Mouse (Mus musculus) heart, postnatal 4 days (tissue): ENCODE measurements around the gene Bicral. TPM values are rescaled to one million over a fixed set of nuclear protein-coding genes. Genes with fewer than 3 reads are reported as not detected.

Source experiments
- DNase-seq: peaks from one replicate; pipeline ENCODE4 v3.0.0; 2021
- total RNA-seq, 2 experiments: library from RNA; stranded (reverse); gene quantifications; 2 replicates each; pipeline ENCODE4 v1.2.3; 2021

The Bicral gene
- 10 to 100 TPM; 11.8 to 14.0 TPM for total RNA-seq

DNA sequence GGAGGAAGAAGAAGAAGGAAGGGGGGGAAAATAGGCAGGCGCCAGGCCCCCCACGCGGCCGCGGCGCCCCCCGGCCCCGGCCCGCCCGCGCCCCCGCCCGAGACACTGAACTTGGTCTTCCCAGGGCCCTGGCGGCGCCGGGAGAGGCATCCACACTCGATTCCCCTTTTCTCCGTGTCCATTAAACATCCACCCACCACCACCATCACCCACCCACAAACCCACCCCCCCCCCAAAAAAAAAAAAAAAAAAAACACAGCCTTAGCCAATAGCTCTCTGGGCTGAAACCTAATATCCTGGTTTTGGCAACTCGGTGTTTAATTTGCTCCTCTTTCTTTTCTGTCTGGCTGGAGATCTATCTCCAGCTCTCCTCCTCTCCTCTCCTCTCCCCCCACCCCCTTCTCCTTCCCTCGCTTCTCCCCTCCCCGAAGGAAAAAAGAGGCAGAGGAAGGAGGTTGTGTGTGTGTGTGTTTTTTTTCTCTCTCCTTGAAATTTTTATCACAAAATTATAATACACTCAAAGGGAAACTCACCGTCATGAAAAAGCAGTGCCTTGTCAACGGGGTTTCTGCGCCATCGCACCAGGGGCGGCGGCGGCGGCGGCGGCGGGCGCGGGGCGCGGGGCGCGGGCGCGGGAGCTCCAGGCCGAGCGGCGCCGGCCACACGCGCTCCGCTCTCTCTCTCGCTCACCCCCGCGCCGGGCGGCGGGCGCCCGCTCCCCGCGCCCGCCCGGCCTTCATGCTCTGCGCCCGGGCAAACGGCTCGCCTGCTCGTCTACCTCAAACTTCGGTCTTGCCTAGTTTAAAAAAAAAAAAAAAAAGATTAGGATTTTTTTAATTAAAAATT lies at the start of gene Bicral:
Gene Bicral (minus strand): TSS at position 580 of the 846 bp plus-strand sequence.
- peak; percentile 85 for DNase-seq

DNA sequence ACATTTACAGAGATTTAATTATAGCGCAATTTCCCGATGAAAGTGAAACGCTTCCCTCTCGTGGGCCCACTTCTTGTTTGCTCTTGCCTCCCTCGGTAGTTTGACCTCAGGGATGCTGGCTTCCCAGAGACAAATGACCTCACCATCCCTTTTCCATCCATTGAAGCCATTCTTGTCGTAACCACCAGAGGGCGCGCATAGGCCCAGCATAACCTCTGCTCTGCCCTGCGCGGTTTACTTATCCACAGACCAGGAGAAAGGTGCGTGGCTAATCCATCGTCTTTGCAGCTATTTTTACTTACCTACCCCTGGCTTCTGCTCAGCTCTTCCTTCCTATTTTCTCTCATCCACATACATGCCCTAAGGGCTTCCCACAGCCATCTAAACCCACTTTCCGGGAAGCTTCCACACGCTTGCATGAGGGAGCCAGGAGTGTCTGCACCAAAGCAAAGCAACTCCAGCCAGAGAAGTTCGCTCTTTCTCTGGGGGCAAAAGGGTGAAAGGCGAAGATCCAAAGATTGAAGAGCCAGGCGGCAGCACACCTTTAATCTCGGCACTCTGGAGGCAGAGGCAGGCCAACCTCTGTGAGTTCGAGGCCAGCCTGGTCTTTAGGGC lies 45.7 kb upstream of the Bicral start:
- peak; percentile 89 for DNase-seq

- no peak for DNase-seq
Measured at GRCm38 (mm10) chr17:46900941-46901340, 42.7 kb upstream of the Bicral start.

GRCm38 (mm10) chr17:46897221-46897950 lies 39.1 kb upstream of the Bicral start:
- DNase-seq, result peak; percentile 4

GRCm38 (mm10) chr17:46895426-46895825 lies 37.1 kb upstream of the Bicral start:
- peak; percentile 25 for DNase-seq

- peak; percentile 52 for DNase-seq
Measured at GRCm38 (mm10) chr17:46890843-46891594, 32.7 kb upstream of the Bicral start.

- peak; percentile 98 for DNase-seq
Measured at GRCm38 (mm10) chr17:46890116-46890815, 32.0 kb upstream of the Bicral start, which contains the start of gene Tbcc. Tbcc (plus strand) TSS chr17:46890684.

DNA sequence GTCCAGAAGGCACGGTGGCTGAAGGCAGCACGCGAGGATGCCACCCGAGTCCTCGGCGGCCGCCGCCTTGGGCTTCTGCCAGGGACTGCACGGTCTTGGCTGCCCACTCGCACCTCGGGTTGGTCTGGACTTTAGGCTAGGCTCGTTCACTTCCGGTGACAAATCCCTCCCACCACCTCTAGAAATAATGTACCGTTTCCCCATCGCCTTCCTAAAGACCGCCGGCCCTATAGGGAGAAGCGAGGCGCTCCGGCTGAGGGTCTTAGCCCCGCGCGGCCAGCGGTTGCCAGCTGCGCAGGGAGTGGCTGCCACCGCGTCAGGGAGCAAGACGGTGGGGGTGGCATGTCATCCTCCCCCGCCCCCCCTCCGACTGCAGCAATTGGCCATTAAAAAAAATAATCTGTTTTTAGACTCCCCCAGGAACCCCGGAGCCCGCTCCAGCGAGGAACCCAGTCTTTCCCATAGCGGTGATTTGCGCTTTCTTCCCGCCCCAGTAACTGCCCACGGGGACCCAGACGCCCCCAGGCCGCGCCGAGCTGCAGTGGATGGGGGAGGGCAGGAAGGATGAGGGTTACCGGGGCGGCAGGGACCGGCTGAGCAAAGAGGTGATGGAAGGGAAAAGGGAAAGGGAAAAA lies 31.3 kb upstream of the Bicral start:
- DNase-seq, result peak; percentile 86

DNA sequence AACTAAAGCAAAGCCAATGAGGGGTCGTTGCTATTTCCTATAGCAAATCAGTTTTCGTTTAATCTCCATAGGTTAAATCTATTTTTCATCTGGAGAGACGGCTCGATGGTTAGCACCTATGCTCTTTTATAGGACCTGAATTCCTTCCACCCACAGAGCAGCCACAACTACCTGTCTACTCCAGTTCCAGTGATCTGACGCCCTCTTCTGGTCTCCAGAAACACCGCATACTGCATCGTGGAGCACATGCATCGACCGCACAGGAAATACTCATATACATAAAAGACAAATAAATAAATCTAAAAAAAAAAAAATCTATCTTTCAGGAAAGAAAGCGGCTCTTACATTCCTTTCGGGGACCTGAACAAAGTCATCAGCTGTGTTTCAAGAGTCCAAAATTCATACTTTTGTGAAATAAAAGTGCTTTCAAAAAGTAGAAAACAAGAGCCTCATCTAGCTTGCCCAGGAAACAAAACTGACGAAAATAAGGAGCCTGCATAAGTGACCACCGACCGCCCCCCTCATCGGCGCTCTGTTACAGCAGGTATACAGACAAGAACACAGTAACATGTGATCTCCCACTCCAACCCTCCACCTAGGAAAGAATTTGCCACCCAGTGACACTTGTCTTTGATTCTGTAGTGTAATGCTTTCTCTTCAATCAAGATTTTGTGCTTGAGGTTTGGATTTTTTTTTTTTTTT lies 30.4 kb upstream of the Bicral start:
- DNase-seq, result peak; percentile 59

GRCm38 (mm10) chr17:46885910-46886643 lies 27.8 kb upstream of the Bicral start:
- DNase-seq, result no peak

GRCm38 (mm10) chr17:46885218-46885909 lies 27.1 kb upstream of the Bicral start:
- no peak for DNase-seq

GRCm38 (mm10) chr17:46884766-46885165 lies 26.5 kb upstream of the Bicral start:
- no peak for DNase-seq

DNA sequence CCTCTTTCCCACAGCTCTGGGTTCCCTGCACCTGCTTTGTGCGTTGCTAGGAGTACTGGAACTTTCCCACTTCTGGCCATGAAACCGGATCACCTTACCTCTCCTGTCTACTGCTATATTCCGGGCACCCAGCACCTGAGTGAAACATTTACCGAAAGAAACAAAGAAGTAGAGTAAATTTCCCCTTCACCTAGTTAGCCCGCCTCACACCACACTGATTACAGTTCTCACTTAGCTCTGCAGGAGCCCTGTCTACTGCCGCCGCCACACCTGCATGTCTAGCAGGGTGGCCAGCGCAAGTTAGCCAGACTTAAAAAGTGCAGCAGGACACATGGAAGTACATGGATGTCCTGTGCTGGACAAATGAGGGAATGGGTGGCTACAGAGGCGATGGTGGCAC lies 24.8 kb upstream of the Bicral start:
- DNase-seq, result no peak

- DNase-seq, result no peak
Measured at GRCm38 (mm10) chr17:46881728-46882127, 23.4 kb upstream of the Bicral start.

- DNase-seq, result no peak
Measured at GRCm38 (mm10) chr17:46880322-46880721, 22.0 kb upstream of the Bicral start.

GRCm38 (mm10) chr17:46879841-46880311 lies 21.6 kb upstream of the Bicral start:
- peak; percentile 72 for DNase-seq

- no peak for DNase-seq
Measured at GRCm38 (mm10) chr17:46877061-46877460, 18.8 kb upstream of the Bicral start.

DNA sequence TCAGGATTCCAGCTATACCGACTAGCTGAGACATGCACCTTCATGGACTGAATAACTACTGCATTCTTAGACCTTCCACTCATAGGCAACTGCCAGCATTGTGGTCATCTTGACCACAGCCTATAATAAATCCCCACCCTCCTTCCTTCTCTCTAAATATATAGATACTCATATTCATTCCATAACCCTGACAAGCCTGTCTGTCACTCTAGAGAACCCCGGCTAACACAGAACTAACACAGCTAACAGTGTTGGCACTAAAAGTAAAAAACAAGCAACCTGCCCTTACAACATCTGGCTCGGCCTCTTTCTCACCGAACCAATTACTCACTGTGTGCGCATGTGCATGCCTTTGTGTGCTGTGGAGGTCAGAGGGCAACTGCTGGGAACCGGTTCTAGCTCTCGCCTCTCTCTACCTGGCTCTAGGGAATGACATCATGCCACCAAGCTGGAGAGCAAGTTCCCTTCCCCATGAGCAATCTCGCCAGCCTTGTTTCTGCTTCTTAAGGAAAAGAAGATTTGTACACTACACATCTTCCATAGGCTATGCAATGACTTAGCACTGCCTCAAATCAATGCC lies 18.2 kb upstream of the Bicral start:
- no peak for DNase-seq

DNA sequence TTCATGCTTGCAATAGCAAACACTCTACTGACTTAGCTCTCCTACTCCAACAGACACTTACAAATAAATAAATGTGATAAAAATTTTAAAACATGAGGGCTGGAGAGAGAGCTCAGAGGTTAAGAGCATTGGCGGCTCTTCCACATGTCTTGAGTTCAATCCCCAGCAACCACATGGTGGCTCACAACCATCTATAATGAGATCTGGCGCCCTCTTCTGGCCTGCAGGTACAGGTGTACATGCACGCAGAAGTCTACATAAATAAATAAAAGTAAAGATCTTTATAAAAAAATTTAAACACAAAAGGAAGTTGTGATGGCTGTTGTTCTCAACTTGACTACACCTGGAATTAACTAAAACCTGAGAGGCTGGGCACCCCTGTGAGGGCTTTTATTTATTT lies 17.3 kb upstream of the Bicral start:
- no peak for DNase-seq
